Mouse (Mus musculus): ENCODE measurements around the gene Nckap5l. TPM values are rescaled to one million over a fixed set of nuclear protein-coding genes. Genes with fewer than 3 reads are reported as not detected.

Gene Nckap5l
- total and polyA plus RNA-seq, 2 experiments from 2014 or later: 5.0 to 35.0 TPM

DNA sequence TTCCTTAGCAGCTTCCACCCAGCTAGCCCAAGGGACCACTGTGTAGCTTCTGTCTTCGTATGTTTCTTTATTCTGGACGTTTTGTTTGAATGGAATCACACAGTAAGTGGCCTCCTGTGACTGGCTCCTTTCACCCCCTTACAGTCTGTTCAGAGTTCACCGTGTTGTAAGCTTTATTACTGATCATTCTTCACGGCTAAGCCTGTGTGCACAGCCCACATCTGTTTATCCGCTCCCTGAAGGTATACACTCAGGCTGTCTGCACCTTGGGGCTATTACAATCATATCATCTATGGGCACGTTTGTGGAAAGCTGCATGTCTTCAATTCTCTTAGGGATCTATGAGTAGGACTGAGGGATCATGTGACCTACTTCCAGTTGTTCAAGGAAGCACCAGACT lies 12.0 kb downstream of the Nckap5l start:
- ATAC-seq (ENCODE audit: insufficient read depth, low read depth) (no peak), DNase-seq (ENCODE audit: low spot score) (no peak)
- TF ChIP-seq CTCF (IDR thresholded peaks at IDR 0.05; ENCODE audit: low read depth): no peak
- no peak for TF ChIP-seq EP300 (IDR thresholded peaks at IDR 0.05; ENCODE audit: low read depth)
- Histone ChIP-seq H3K4me3 (ENCODE audit: low read depth, low read length) (no peak overlapping the region), H3K9me3 (replicated peaks; ENCODE audit: control insufficient read depth, low read length) (no peaks in the 10 kb centered on the region), H3K27me3 (ENCODE audit: control insufficient read depth, insufficient read depth, low read length) (no peaks in the 10 kb centered on the region), H3K4me2 (ENCODE audit: low read depth, low read length) (no peak overlapping the region), H3K27ac (ENCODE audit: low read depth) (no peak overlapping the region), H3K36me3 (replicated peaks; ENCODE audit: control insufficient read depth, insufficient read depth, low read length) (0 out of 2 replicates have a peak, but pooled peaks cover 7% of the 10 kb centered on the region), H3K9ac (replicated peaks; ENCODE audit: low read depth, low read length) (no peak overlapping the region), H3K4me1 (ENCODE audit: control insufficient read depth, insufficient read depth) (peaks cover 37% of the 10 kb centered on the region)
- WGBS: 59% methylated on average over 6 of the region's 6 CpGs

- Histone ChIP-seq H3K4me1 (ENCODE audit: control insufficient read depth, insufficient read depth) (peaks cover 26% of the 10 kb centered on the region), H3K27ac (ENCODE audit: low read depth) (no peak overlapping the region), H3K27me3 (ENCODE audit: control insufficient read depth, insufficient read depth, low read length) (no peaks in the 10 kb centered on the region), H3K9ac (replicated peaks; ENCODE audit: low read depth, low read length) (no peak overlapping the region), H3K36me3 (replicated peaks; ENCODE audit: control insufficient read depth, insufficient read depth, low read length) (peaks cover 18% of the 10 kb centered on the region; the same call in 1 of the 2 replicates), H3K4me2 (ENCODE audit: low read depth, low read length) (no peak overlapping the region), H3K9me3 (replicated peaks; ENCODE audit: control insufficient read depth, low read length) (no peaks in the 10 kb centered on the region), H3K4me3 (ENCODE audit: low read depth, low read length) (no peak overlapping the region)
- ATAC-seq (ENCODE audit: insufficient read depth, low read depth) (no peak), DNase-seq (ENCODE audit: low spot score) (no peak)
- TF ChIP-seq EP300 (IDR thresholded peaks at IDR 0.05; ENCODE audit: low read depth) (no peak), CTCF (IDR thresholded peaks at IDR 0.05; ENCODE audit: low read depth) (no peak)
- WGBS: 82% methylated on average over 7 of the region's 7 CpGs
Measured at GRCm38 (mm10) chr15:99442358-99442757, 15.2 kb downstream of the Nckap5l start.

DNA sequence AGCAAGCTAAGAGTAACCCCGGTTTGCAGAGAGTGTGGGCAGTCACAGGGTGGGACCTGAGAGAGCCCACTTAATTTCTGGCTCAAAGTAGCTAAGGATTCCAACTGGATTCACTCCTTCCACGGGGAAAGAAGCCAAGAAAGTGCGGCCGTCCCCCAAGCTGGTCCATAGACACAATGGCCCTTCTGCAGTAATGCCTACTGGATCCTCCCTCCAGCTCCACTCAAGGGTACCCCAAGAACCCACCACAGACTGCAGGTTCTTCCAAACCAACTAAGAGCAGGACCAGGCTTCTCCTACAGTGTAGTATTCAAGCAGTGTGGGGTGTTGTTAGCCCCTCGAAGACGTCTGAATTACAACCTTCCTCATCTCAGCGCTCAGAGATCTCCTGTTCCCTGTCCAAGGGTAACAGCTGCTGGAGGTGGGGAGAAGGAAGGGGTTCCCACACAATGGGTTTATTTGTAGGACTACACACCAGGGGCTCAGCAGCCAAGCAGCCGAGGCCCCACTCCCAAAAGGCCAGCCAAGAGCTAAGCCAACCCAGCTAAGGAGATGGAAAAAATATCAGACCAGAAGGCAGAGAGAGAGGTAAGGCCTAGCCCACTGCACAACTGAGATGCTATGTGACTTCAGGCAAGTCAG lies 16.6 kb downstream of the Nckap5l start:
- TF ChIP-seq CTCF (IDR thresholded peaks at IDR 0.05; ENCODE audit: low read depth) (no peak), EP300 (IDR thresholded peaks at IDR 0.05; ENCODE audit: low read depth) (no peak)
- H3K4me1 ChIP-seq (ENCODE audit: control insufficient read depth, insufficient read depth): peaks cover 26% of the 10 kb centered on the region
- H3K27me3 ChIP-seq (ENCODE audit: control insufficient read depth, insufficient read depth, low read length): no peaks in the 10 kb centered on the region
- WGBS: 33% methylated on average over 8 of the region's 8 CpGs
- ATAC-seq (ENCODE audit: insufficient read depth, low read depth): no peak
- H3K4me3 ChIP-seq (ENCODE audit: low read depth, low read length): no peak overlapping the region
- no peak overlapping the region for H3K4me2 ChIP-seq (ENCODE audit: low read depth, low read length)
- no peak overlapping the region for H3K9ac ChIP-seq (replicated peaks; ENCODE audit: low read depth, low read length)
- H3K27ac ChIP-seq (ENCODE audit: low read depth): peak overlapping the region; percentile 71
- H3K36me3 ChIP-seq (replicated peaks; ENCODE audit: control insufficient read depth, insufficient read depth, low read length): peaks cover 18% of the 10 kb centered on the region; the same call in 1 of the 2 replicates
- DNase-seq (ENCODE audit: low spot score): no peak
- no peaks in the 10 kb centered on the region for H3K9me3 ChIP-seq (replicated peaks; ENCODE audit: control insufficient read depth, low read length)

DNA sequence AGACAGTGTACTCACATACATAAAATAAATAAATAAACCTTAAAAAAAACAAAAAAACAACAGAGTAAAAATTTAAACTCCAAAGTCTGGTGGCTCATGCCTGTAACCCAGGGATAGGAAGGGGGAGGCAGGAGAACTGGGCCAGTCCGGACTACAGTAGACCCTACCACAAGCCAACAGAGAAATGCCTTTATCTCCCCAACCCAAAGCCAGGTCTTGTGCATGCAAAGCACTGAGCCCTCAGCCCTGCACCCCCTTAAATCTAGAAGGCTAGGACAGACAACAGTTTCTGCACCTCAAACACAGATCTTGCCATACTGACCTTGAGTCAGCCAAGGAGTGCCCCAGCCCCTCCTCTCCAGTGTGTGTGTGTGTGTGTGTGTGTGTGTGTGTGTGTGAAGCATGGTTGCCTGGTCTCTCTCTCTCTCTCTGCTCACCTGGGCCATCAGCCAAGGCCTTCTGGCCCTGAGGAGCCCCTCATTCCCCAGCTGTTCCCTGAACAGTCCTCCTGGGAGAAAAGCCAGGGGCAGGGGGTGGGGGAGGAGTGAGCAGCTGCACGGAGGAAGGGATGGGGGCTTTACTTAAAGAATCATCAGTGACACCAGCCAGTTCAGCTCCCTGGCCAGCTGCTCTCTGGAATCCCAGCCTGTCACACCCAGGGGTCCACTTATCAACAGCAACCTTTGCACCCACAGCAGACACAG lies 17.3 kb downstream of the Nckap5l start:
- 15% methylated on average over 2 of the region's 2 CpGs for WGBS
- DNase-seq (ENCODE audit: low spot score) (peak; percentile 78), ATAC-seq (ENCODE audit: insufficient read depth, low read depth) (peak; percentile 86)
- H3K4me1 ChIP-seq (ENCODE audit: control insufficient read depth, insufficient read depth): peaks cover 27% of the 10 kb centered on the region
- H3K9me3 ChIP-seq (replicated peaks; ENCODE audit: control insufficient read depth, low read length): no peaks in the 10 kb centered on the region
- no peak overlapping the region for H3K9ac ChIP-seq (replicated peaks; ENCODE audit: low read depth, low read length)
- H3K4me3 ChIP-seq (ENCODE audit: low read depth, low read length): no peak overlapping the region
- H3K36me3 ChIP-seq (replicated peaks; ENCODE audit: control insufficient read depth, insufficient read depth, low read length): peaks cover 17% of the 10 kb centered on the region; the same call in 1 of the 2 replicates
- TF ChIP-seq EP300 (IDR thresholded peaks at IDR 0.05; ENCODE audit: low read depth) (no peak), CTCF (IDR thresholded peaks at IDR 0.05; ENCODE audit: low read depth) (no peak)
- no peaks in the 10 kb centered on the region for H3K27me3 ChIP-seq (ENCODE audit: control insufficient read depth, insufficient read depth, low read length)
- no peak overlapping the region for H3K4me2 ChIP-seq (ENCODE audit: low read depth, low read length)
- peak overlapping the region; percentile 71 for H3K27ac ChIP-seq (ENCODE audit: low read depth)

DNA sequence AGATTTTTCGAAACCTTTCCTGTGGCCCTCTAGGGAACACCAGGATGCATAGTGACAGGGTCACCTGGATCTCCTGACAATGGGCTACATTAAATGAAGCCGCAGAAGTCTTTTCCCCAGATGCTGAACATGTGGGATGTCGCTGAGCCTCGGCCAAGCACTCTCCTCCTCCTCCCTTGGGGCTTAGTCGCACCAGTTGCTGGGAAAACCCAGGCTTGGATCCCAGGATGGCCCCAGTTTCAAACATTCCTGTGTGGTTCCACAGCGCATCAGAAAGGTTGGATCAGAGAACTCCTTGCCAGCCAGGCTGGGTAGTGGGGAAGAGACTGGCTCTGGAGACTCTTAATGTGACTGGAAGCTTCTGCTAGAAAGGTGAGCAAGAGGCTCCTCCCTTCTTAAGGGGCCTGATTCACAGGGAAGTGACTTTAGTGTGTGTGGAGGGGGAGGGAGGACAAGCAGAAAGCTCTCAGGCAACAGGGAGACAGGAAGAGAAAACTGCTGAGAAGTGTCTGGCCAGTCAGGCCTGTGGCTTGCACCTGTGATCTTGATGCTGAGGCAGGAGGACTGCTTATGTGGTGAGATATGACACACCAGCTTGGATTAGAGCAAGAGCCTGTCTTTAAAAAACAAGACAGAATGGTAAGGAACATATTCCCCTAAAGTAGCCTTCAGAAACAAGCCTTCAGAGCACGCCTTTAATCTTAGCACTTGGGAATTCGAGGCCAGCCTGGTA lies 18.4 kb downstream of the Nckap5l start:
- no peak overlapping the region for H3K4me2 ChIP-seq (ENCODE audit: low read depth, low read length)
- TF ChIP-seq CTCF (IDR thresholded peaks at IDR 0.05; ENCODE audit: low read depth) (no peak), EP300 (IDR thresholded peaks at IDR 0.05; ENCODE audit: low read depth) (no peak)
- no peak overlapping the region for H3K4me3 ChIP-seq (ENCODE audit: low read depth, low read length)
- H3K9me3 ChIP-seq (replicated peaks; ENCODE audit: control insufficient read depth, low read length): no peaks in the 10 kb centered on the region
- peak overlapping the region; percentile 52 for H3K27ac ChIP-seq (ENCODE audit: low read depth)
- H3K9ac ChIP-seq (replicated peaks; ENCODE audit: low read depth, low read length): no peak overlapping the region
- DNase-seq (ENCODE audit: low spot score) (no peak), ATAC-seq (ENCODE audit: insufficient read depth, low read depth) (no peak)
- H3K4me1 ChIP-seq (ENCODE audit: control insufficient read depth, insufficient read depth): peaks cover 34% of the 10 kb centered on the region
- H3K27me3 ChIP-seq (ENCODE audit: control insufficient read depth, insufficient read depth, low read length): no peaks in the 10 kb centered on the region
- H3K36me3 ChIP-seq (replicated peaks; ENCODE audit: control insufficient read depth, insufficient read depth, low read length): peaks cover 13% of the 10 kb centered on the region; the same call in 1 of the 2 replicates
- WGBS: 63% methylated on average over 8 of the region's 8 CpGs
